Mouse (Mus musculus) hematopoietic multipotent progenitor cell, adult 10-12 weeks (in vitro differentiated cells): ENCODE data around the gene Prune1. TPM values are rescaled to one million over a fixed set of nuclear protein-coding genes. Genes with fewer than 3 reads are reported as not detected.

Experiments used
- polyA plus RNA-seq: library from polyadenylated mRNA; stranded (reverse); fragments of >175 nt; gene quantifications from 2 replicates; pipeline ENCODE4 v1.2.3, GENCODE M21; 2012; ENCODE audit warnings: low replicate concordance

Prune1 gene
- 1.8 and 3.6 TPM in 2 replicates for polyA plus RNA-seq

DNA sequence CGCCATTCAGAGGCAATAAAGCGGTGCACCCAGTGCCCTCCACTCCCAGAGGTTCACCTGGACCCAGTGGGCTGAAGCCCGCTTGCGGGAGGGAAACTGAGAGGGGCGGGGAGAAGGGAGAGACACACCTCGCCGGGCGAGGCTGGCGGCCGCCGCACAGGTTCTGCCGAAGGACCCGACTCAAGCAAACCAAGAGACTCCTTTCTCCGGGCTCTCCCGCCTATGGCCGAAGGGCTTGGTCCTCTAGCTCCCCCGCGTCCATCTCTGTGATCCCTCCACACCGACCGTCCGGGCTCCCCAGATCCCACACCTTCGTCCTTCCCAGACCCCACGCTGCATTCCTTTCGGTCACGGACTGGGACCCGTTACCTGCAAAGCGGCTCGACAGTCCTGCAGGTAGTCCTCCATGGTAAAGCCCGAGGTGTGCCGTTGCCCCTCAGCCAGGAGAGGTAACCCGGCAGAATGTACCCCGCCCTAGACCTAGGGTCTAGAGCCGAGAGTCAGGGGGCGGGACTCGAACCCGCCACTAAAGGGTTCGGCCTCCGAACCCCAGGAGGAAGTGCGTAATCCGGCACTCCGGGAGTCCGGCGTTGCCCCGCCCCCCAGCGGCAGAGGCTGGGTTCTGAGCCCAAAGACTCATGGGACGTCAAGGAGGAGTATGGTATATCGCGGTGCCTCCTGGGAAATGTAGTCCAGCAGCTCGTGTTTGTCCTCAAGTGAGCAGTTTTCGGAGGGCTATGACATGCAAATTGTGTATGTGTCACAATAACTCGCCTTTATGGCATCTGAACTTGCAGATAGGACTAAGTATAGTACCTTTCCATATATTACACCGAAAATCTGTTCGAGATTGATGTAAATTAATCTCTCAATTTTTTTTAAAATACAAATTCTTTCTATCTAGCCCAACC, at the start of gene Prune1, which contains the start of gene Mindy1:
TSS of gene Prune1 (minus strand) at position 861 of the 911 bp plus-strand sequence.
TSS of gene Mindy1 (plus strand) at position 130 of the 911 bp plus-strand sequence.

DNA sequence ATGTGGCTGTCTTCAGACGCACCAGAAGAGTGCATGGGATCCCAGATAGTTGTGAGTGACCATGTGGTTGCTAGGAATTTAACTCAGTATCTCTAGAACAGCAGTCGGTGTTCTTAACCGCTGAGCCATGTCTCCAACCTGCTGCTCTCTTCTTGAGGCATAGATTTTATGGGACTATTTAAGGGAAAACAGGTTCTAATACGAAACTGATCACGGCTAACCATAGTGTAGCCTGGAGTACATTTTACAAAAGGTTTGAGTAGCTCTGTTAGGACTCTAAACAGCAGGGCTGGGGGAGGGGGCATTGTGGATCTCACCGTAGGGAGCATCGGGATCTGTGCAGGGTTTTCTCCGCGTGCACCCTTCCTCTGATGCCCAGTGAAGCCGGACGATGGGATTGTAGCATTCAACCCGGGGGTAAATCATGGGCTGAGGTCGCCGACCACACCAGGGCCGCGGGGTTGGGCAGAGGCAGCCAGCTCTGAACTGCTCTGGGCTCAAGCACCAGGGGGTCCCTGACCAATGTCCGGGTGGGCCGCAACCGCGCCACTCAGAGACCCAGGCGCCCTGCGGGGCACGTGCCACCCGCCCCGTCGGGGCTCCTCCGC, 32.7 kb upstream of the Prune1 start, which contains the start of gene Cers2:
TSS of gene Cers2 (plus strand) at position 306 of the 608 bp plus-strand sequence.

DNA sequence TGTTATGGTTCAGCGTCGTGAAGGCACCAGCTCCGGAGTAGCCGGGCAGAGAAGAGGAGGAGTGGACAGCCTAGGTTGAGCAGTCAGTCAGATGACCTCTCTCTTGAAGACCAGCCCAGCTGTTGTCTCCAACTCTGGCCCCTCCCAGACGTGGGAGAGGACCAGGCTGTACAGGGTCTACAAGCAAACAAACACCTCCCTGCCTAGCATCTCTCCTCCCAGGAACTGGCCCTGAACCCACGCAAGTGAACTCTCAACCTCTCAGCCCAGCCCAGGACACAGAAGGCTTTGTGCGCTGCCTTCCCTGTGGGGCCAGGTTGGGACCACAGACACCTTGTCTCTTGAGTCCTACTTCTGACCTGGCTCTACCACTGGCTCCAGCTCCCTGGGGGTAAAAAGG, 25.2 kb upstream of the Prune1 start, which contains the start of gene Anxa9:
TSS of gene Anxa9 (minus strand) at position 77 of the 400 bp plus-strand sequence.

GRCm38 (mm10) chr3:95250783-95251424, 31.0 kb downstream of the Prune1 start, which contains the start of gene Bnipl:
Gene Bnipl (minus strand): TSS chr3:95251193.

GRCm38 (mm10) chr3:95241498-95241897, 40.4 kb downstream of the Prune1 start, which contains the start of gene Gm128:
Gene Gm128 (minus strand): TSS chr3:95241598.

GRCm38 (mm10) chr3:95231298-95232221, 50.3 kb downstream of the Prune1 start, which contains the start of gene Mllt11:
Gene Mllt11 (minus strand): TSS chr3:95232171.

DNA sequence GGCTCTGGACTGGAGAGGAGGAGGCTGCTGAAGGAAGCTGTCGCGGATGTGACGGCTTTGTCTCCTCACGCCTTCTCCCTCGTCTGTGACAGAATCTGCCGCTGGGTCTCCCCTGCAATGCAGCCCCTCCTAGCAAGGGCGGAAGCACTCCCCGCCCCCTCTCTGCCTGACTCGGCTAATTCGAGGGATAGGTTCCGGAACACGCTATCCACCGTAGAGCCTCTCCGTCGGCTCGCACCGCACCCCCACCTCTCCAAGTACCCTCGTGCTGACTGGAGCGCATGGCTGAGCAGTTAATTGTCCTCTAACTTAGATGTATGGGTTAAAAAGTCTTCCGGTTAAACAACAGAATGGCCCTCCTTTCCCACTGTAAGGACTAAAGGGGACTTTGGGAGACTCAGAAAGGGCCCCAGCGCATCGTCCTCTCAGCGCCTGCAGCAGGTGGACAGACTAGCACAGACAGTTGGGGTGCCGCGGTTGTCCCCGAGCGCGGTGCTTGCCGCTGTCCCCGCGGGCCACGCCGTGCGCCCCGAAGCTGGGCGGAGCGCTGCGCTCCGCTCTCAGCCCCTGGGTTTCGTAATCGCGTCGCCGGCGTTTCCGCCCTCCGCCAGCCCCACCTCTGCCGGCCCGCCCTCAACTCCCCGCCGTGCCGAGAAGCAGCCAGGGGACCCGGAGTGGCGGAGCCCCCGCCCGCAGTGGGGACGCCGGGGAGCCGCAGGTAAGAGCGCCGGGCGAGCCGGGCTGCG, 53.6 kb downstream of the Prune1 start, which contains the start of gene Cdc42se1:
TSS of gene Cdc42se1 (plus strand) at position 585 of the 746 bp plus-strand sequence.

DNA sequence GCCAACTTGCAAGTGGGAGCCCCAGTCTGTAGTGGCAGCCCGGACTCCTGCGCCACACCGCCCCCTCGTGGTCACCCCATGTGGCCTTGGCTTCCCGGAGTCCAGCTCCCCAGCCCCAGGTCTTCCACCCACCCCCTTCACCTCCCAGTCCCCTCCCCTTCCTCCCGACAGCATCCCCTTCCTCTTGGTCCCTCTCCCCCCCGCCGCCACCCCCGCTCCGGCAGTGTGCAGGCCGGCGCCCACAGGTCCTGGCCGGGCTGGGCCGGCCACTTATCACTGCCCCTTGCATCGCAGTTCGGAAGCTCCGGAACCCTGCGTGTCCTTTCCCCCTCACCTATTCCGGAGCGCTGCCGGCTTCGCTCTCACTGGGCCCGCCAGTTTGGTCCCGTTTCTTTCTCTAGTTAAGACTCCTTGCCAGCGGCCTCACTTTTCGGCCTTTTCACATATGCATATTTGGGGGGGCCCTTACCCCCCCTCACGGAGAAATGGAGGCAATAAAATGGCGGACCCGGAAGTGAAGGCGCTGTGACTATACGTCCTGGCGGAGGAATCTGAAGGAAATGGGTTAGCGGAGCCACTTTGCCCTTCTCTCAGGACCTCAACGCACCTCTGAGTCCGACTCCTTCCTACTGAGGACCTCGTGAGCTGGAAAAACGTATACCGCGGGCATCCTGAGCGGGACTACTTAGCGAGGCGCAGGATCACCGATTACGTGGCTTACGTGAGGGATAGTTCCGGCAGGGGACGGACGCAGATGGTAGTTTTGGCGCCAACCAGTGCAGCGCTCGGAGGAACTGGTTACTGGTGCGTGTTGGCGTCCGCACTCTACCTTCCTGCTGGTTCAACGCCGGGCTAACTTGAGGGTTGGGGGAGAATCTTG, 64.4 kb downstream of the Prune1 start, which contains the start of gene Gabpb2:
TSS of gene Gabpb2 (minus strand) at position 662 of the 880 bp plus-strand sequence.

Other genes with a start within 250 kb of the Prune1 start
- gene Psmd4, start 239.5 kb downstream of the Prune1 start, polyA plus RNA-seq = 47.7 and 87.6 TPM in 2 replicates
- gene Pip5k1a, start 175.1 kb downstream of the Prune1 start, polyA plus RNA-seq = 14.2 and 15.7 TPM in 2 replicates
- 140 and 262 TPM in 2 replicates for gene Vps72, start 171.1 kb downstream of the Prune1 start, polyA plus RNA-seq
- 0.58 and 0.82 TPM in 2 replicates for gene Tmod4, start 157.6 kb downstream of the Prune1 start, polyA plus RNA-seq
- 6.6 and 11.8 TPM in 2 replicates for gene Scnm1, start 148.1 kb downstream of the Prune1 start, polyA plus RNA-seq
- 3.3 and 6.5 TPM in 2 replicates for gene Lysmd1, start 148.0 kb downstream of the Prune1 start, polyA plus RNA-seq
- 29.6 and 79.9 TPM in 2 replicates for gene Tnfaip8l2, start 139.7 kb downstream of the Prune1 start, polyA plus RNA-seq
- 1.1 and 3.6 TPM in 2 replicates for gene Sema6c, start 121.6 kb downstream of the Prune1 start, polyA plus RNA-seq
- 3.9 and 10.3 TPM in 2 replicates for gene Gabpb2, start 64.2 kb downstream of the Prune1 start, polyA plus RNA-seq
- 386 and 443 TPM in 2 replicates for gene Cdc42se1, start 53.3 kb downstream of the Prune1 start, polyA plus RNA-seq
- gene Mllt11, start 49.9 kb downstream of the Prune1 start, polyA plus RNA-seq = 6.9 and 11.0 TPM in 2 replicates
- gene Gm128, start 40.5 kb downstream of the Prune1 start, polyA plus RNA-seq = 0.49 TPM in 1 of 2 replicates, not detected in the other
- gene Bnipl, start 30.9 kb downstream of the Prune1 start, polyA plus RNA-seq = not detected in 2 replicates
- 71.0 and 165 TPM in 2 replicates for gene Mindy1, start 731 bp downstream of the Prune1 start, polyA plus RNA-seq
- gene Anxa9, start 25.1 kb upstream of the Prune1 start, polyA plus RNA-seq = 0.63 and 0.64 TPM in 2 replicates
- 194 and 233 TPM in 2 replicates for gene Cers2, start 32.7 kb upstream of the Prune1 start, polyA plus RNA-seq
- 10.9 and 12.9 TPM in 2 replicates for gene Setdb1, start 75.1 kb upstream of the Prune1 start, polyA plus RNA-seq
- not detected in 2 replicates for gene 4930558C23Rik, start 120.8 kb upstream of the Prune1 start, polyA plus RNA-seq
- 32.9 and 52.8 TPM in 2 replicates for gene Arnt, start 152.3 kb upstream of the Prune1 start, polyA plus RNA-seq
- gene Ctsk, start 217.2 kb upstream of the Prune1 start, polyA plus RNA-seq = 0.08 TPM in 1 of 2 replicates, not detected in the other
- gene Ctss, start 244.7 kb upstream of the Prune1 start, polyA plus RNA-seq = 19.9 and 33.2 TPM in 2 replicates